Mouse (Mus musculus) layer of hippocampus, postnatal 14 days (tissue): ENCODE results near the gene Nupl2. TPM values are rescaled to one million over a fixed set of nuclear protein-coding genes. Genes with fewer than 3 reads are reported as not detected.

Source experiments
- DNase-seq, 2 experiments: peaks; one replicate each; pipeline ENCODE4 v3.0.0; 2021 to 2022; ENCODE audit warnings: low spot score in 2 of 2, mixed read lengths in 1 of 2
- total RNA-seq, 2 experiments: library from RNA; stranded (reverse); gene quantifications; 2 replicates each; pipeline ENCODE4 v1.2.3; 2021

Nupl2 gene
- total RNA-seq, 2 experiments from 2014 or later: 7.6 to 11.8 TPM

GRCm38 (mm10) chr5:24207965-24208364 lies 43.2 kb downstream of the Nupl2 start:
- DNase-seq: no peak

DNA sequence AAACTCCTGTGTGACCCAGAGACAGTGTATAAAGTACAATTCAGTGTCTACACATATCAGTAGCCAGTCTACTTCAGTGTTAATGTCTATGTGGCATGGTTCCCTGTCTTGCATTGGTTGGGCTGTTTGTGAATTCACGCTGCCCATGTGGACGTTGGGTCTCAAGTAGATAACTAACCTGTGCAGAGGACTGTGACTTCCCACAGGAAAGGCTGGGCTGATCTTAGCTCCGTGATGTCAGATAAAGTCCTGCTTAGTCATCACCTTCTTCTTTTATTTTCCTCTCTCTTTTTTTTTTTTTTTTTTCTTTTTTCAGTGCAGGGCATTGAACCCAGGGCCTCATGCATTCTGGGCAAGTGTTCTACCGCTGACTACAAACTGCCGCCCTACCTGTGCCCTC lies 43.7 kb downstream of the Nupl2 start:
- no peak for DNase-seq

DNA sequence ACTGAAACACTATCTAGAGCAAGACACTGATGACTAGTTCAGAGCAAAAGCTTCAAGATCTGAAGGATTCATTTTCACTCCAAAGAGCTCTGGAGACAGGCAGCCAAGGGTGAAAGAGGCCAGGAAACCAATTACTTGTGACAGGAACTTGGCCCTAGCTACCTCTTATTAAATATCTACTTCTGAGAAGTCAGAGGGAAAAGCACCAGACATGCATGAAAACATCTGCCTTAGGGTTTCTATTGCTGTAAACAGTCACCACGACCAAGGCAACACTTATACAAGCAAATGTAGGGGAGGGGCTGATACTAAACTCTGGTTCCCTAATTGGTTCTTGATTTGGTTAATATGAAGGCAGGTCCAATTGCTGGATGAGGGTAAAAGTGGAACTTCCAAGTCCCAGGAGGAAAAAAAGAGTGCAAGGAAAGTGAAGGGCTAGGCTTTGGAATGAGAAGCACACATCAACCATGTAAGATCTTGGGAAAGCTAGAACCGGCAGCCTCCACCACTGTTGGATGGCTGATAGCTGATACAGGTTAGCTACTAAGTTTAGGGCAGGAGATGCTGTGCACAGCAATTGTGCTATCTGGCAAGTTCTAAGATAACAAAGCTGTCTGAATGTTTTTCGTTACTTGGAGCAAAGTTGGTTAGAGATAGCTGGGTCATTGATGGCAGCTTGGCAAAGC lies 49.2 kb downstream of the Nupl2 start:
- no peak for DNase-seq

DNA sequence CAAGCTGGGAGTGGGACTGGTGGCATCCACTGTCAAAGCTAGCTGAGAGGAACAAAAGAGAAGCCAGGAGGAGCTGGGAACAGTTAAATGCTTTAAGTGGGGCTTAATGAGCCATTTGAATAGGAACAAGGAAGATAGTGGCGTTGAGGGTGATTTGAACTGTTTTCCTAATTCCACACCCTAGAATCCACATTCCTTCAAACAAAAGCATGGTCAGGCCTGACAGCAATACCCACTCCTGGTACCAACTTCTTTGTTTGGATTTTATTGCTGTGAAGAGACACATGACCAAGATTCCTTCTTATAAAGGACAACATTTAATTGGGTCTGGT lies 49.8 kb downstream of the Nupl2 start:
- no peak for DNase-seq

DNA sequence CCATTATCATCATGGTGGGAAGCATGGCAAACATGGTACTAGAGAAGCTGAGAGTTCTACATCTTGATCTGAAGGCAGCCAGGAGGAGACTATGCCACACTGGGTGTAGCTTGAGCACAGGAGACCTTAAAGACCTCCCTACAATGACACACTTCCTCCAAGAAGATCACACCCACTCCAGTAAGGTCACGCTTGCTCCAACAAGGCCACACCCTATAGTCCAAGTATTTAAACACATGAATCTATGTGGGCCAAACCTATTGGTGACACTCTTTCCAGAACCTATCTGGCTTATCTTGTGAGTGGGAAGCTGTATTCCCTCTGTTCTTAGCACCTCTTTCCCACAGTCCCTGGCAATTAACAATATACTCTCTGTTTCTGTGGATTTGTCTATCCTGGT lies 50.1 kb downstream of the Nupl2 start:
- no peak for DNase-seq

Other genes with a start within 250 kb of the Nupl2 start
- 10 to 100 TPM; 26.7 to 30.2 TPM for gene Fam126a, start 134.3 kb upstream of the Nupl2 start, total RNA-seq
- gene Klhl7, start 64.4 kb upstream of the Nupl2 start, total RNA-seq: 100 to 1,000 TPM; 101 to 113 TPM
- gene Kcnh2, start 186.6 kb downstream of the Nupl2 start, total RNA-seq: 10 to 100 TPM; 17.9 to 19.2 TPM
- gene Nos3, start 199.8 kb downstream of the Nupl2 start, total RNA-seq: 1 to 10 TPM; 9.4 to 10.0 TPM
- gene Atg9b, start 227.2 kb downstream of the Nupl2 start, total RNA-seq: 1 to 10 TPM; 2.8 to 3.4 TPM
- gene Abcb8, start 228.7 kb downstream of the Nupl2 start, total RNA-seq: 10 to 100 TPM; 43.0 to 54.1 TPM
- gene Asic3, start 248.4 kb downstream of the Nupl2 start, total RNA-seq: under 1 TPM in 1 of 2 experiments, not detected in 1; 0.18 TPM